Comparison of ENCODE assay signal across 10 mouse cellular contexts in the genomic region with DNA sequence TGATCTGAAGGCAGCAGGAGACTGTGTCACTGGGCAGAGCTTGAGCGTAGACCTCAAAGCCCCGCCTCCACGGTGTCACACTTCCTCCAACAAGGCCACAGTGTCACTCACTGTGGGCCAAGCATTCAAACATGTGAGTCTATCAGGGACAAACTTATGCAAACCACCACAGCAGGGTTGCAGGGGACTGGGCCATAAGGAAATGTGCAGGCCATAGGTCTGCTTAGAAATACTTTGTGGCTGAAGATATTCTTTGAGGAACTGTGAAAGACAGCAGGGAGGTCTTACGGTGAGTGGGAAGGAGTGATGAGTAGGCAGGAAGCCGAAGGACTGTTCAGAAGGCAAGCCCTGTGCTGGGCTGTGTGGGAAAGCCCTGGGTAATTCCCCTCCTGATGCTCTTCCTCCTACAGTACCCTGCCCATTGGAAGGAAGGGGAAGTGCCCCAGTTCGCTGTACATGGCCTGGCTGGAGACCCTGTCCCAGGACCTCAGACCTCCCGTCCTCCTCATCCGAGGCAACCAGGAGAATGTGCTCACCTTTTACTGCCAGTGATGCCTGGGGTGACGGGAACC. TPM values are rescaled to one million over a fixed set of nuclear protein-coding genes. Genes with fewer than 3 reads are reported as not detected.
DNase-seq lines count a peak whose midpoint lies in the region; ATAC-seq lines count a peak whose summit lies in the region.
"Had no signal": no experiment of that assay in that cellular context is flagged by ENCODE, and none has a peak within 500 bp of the region (broad histone marks: within the 10 kb centered on the region; RNA-seq: fewer than 3 reads in every experiment).

No protein-coding gene starts in this region.

- no peak overlapping the region for H3K9ac ChIP-seq in kidney, embryonic 16.5 days (replicated peaks; ENCODE audit: low read length)
- no peak overlapping the region for H3K9ac ChIP-seq in midbrain, embryonic 14.5 days (replicated peaks; ENCODE audit: low read length)
- no peak overlapping the region for H3K9ac ChIP-seq in midbrain, embryonic 13.5 days (replicated peaks)
- H3K9ac ChIP-seq: neural tube, embryonic 12.5 days had no signal

- no peak for ATAC-seq in kidney, embryonic 16.5 days (ENCODE audit: low FRiP score, low TSS enrichment)
- ATAC-seq in granulocyte monocyte progenitor cell, adult 5-6 weeks (replicated peaks; ENCODE audit: poor library complexity, severe bottlenecking) = peak; percentile 83
- no peak for ATAC-seq in midbrain, embryonic 14.5 days (ENCODE audit: low FRiP score, low TSS enrichment)
- ATAC-seq in midbrain, embryonic 13.5 days = no peak

- 87% methylated on average over 9 of the region's 9 CpGs for WGBS in kidney, embryonic 16.5 days
- WGBS in midbrain, embryonic 14.5 days = 91% methylated on average over 9 of the region's 9 CpGs
- 85% methylated on average over 9 of the region's 9 CpGs for WGBS in midbrain, embryonic 10.5 days
- WGBS in midbrain, embryonic 13.5 days = 94% methylated on average over 9 of the region's 9 CpGs

- DNase-seq in kidney, adult 11 months = peak; percentile 74
- peak; percentile 84 for DNase-seq in lung, postnatal 36 days
- peak; percentile 57 to 67 for DNase-seq in thymus, postnatal 10 days (ENCODE audit: low spot score in 2 of 2)
- DNase-seq in midbrain, embryonic 14.5 days = no peak
- DNase-seq in midbrain, embryonic 10.5 days (ENCODE audit: low spot score) = no peak

- no peak overlapping the region for H3K4me2 ChIP-seq in kidney, embryonic 16.5 days (replicated peaks; ENCODE audit: low read depth, low read length)
- H3K4me2 ChIP-seq in midbrain, embryonic 14.5 days (ENCODE audit: low read length) = no peak overlapping the region
- no peak overlapping the region for H3K4me2 ChIP-seq in midbrain, embryonic 13.5 days (replicated peaks)
- H3K4me2 ChIP-seq: neural tube, embryonic 12.5 days had no signal

- no peak overlapping the region for H3K4me3 ChIP-seq in kidney, embryonic 16.5 days (ENCODE audit: low read length)
- no peak overlapping the region for H3K4me3 ChIP-seq in midbrain, embryonic 14.5 days (replicated peaks; ENCODE audit: low read depth, low read length)
- no peak overlapping the region for H3K4me3 ChIP-seq in midbrain, embryonic 10.5 days
- no peak overlapping the region for H3K4me3 ChIP-seq in midbrain, embryonic 13.5 days (replicated peaks)
- H3K4me3 ChIP-seq: neural tube, embryonic 12.5 days had no signal

- no peaks in the 10 kb centered on the region for H3K9me3 ChIP-seq in kidney, embryonic 16.5 days (ENCODE audit: low read length)
- no peaks in the 10 kb centered on the region; the same call in 1 of the 2 replicates for H3K9me3 ChIP-seq in midbrain, embryonic 14.5 days (ENCODE audit: control insufficient read depth, low read length)
- no peaks in the 10 kb centered on the region for H3K9me3 ChIP-seq in midbrain, embryonic 10.5 days (replicated peaks)
- H3K9me3 ChIP-seq in midbrain, embryonic 13.5 days = no peaks in the 10 kb centered on the region
- H3K9me3 ChIP-seq: neural tube, embryonic 12.5 days had no signal

- H3K4me1 ChIP-seq in kidney, embryonic 16.5 days (ENCODE audit: insufficient read depth, low read length) = no peaks in the 10 kb centered on the region
- H3K4me1 ChIP-seq in midbrain, embryonic 14.5 days (ENCODE audit: control insufficient read depth, insufficient read depth, low read length) = no peaks in the 10 kb centered on the region
- H3K4me1 ChIP-seq in midbrain, embryonic 10.5 days = no peaks in the 10 kb centered on the region
- H3K4me1 ChIP-seq in midbrain, embryonic 13.5 days (replicated peaks) = no peaks in the 10 kb centered on the region
- H3K4me1 ChIP-seq: neural tube, embryonic 12.5 days had no signal

- no peaks in the 10 kb centered on the region for H3K36me3 ChIP-seq in kidney, embryonic 16.5 days (ENCODE audit: insufficient read depth, low read length)
- no peaks in the 10 kb centered on the region for H3K36me3 ChIP-seq in midbrain, embryonic 14.5 days (ENCODE audit: control insufficient read depth, insufficient read depth, low read length)
- H3K36me3 ChIP-seq in midbrain, embryonic 10.5 days = no peaks in the 10 kb centered on the region
- no peaks in the 10 kb centered on the region for H3K36me3 ChIP-seq in midbrain, embryonic 13.5 days
- H3K36me3 ChIP-seq: neural tube, embryonic 12.5 days had no signal

- no peak overlapping the region for H3K27ac ChIP-seq in kidney, embryonic 16.5 days (ENCODE audit: low read length)
- H3K27ac ChIP-seq in midbrain, embryonic 14.5 days (replicated peaks; ENCODE audit: low read depth, low read length) = no peak overlapping the region
- no peak overlapping the region for H3K27ac ChIP-seq in midbrain, embryonic 10.5 days (replicated peaks)
- H3K27ac ChIP-seq in midbrain, embryonic 13.5 days = no peak overlapping the region
- H3K27ac ChIP-seq: kidney, postnatal 0 days; neural tube, embryonic 12.5 days had no signal

- H3K27me3 ChIP-seq in kidney, embryonic 16.5 days (ENCODE audit: insufficient read depth, low read length) = no peaks in the 10 kb centered on the region
- H3K27me3 ChIP-seq in midbrain, embryonic 14.5 days (ENCODE audit: control insufficient read depth, insufficient read depth, low read length) = no peaks in the 10 kb centered on the region
- no peaks in the 10 kb centered on the region for H3K27me3 ChIP-seq in midbrain, embryonic 10.5 days (ENCODE audit: low read depth, poor library complexity, severe bottlenecking)
- no peaks in the 10 kb centered on the region for H3K27me3 ChIP-seq in midbrain, embryonic 13.5 days
- H3K27me3 ChIP-seq: neural tube, embryonic 12.5 days had no signal

RNA-seq across cellular contexts. Expression of a gene that starts 20.7 kb away (rescaled TPM):
- polyA plus RNA-seq in kidney, embryonic 16.5 days (2015; fragmentation: Nextera tagmentation; extraction: Ambion mirVana) = 82.9 and 87.9 TPM in 2 replicates
- total RNA-seq in granulocyte monocyte progenitor cell, adult 5-6 weeks (2014; fragmentation: Nextera tagmentation) = 81.6 and 83.0 TPM in 2 replicates
- total RNA-seq in granulocyte monocyte progenitor cell, adult 5-6 weeks (2017) = 80.3 and 95.4 TPM in 2 replicates
- polyA plus RNA-seq in midbrain, embryonic 14.5 days (2014; fragmentation: Nextera tagmentation; extraction: Ambion mirVana) = 60.9 and 72.2 TPM in 2 replicates
- polyA plus RNA-seq in midbrain, embryonic 10.5 days (2016; fragmentation: Nextera tagmentation; extraction: Ambion mirVana) = 56.2 and 57.7 TPM in 2 replicates
- 58.2 and 60.0 TPM in 2 replicates for polyA plus RNA-seq in midbrain, embryonic 13.5 days (2015; fragmentation: Nextera tagmentation; extraction: Ambion mirVana)

RNA-seq across cellular contexts. Expression of a gene that starts 36.5 kb away (rescaled TPM):
- 14.5 and 16.6 TPM in 2 replicates for polyA plus RNA-seq in kidney, embryonic 16.5 days (2015; fragmentation: Nextera tagmentation; extraction: Ambion mirVana)
- not detected in 2 replicates for total RNA-seq in granulocyte monocyte progenitor cell, adult 5-6 weeks (2014; fragmentation: Nextera tagmentation)
- 0.26 TPM in 1 of 2 replicates, not detected in the other for total RNA-seq in granulocyte monocyte progenitor cell, adult 5-6 weeks (2017)
- polyA plus RNA-seq in midbrain, embryonic 14.5 days (2014; fragmentation: Nextera tagmentation; extraction: Ambion mirVana) = 0.07 TPM in 1 of 2 replicates, not detected in the other
- not detected in 2 replicates for polyA plus RNA-seq in midbrain, embryonic 10.5 days (2016; fragmentation: Nextera tagmentation; extraction: Ambion mirVana)
- polyA plus RNA-seq in midbrain, embryonic 13.5 days (2015; fragmentation: Nextera tagmentation; extraction: Ambion mirVana) = 0.09 and 0.12 TPM in 2 replicates

Comparison
In these comparisons a context has a peak if more than half of its experiments do, and no peak if none do; other contexts are left out.
1. DNase-seq: peak in kidney, adult 11 months (single experiment), lung, postnatal 36 days (single experiment) and thymus, postnatal 10 days (2 of 2); none in midbrain, embryonic 14.5 days (single experiment) and midbrain, embryonic 10.5 days (single experiment).
2. RNA of a gene that starts 36.5 kb away (polyA plus RNA-seq): 14.5 to 16.6 TPM in kidney, embryonic 16.5 days; 0.09 to 0.12 TPM in midbrain, embryonic 13.5 days, 0.07 TPM in midbrain, embryonic 14.5 days and not detected in midbrain, embryonic 10.5 days; every median in the first group is over 10 times any median in the second.